20 mouse cellular contexts compared by ENCODE assay signal in the genomic region with DNA sequence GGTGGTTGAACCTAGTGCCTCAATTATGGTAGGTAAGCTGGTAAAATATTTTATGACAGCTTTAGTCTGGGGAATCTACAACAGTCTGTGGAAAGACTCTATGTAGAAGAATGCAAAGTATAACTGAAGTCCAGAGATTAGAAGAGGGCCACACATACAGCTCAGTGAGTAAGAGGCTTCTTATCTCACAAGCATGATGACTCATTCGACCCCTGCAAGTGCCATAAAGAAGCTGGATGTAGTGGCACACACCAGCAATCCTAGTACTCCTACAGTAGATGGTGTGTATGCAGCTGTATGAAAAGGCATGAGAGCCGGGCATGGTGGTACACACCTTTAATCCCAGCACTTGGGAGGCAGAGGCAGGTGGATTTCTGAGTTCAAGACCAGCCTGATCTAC.
DNase-seq lines count a peak whose midpoint lies in the region; ATAC-seq and TF ChIP-seq lines count a peak whose summit lies in the region.
"Had no signal": no experiment of that assay in that cellular context is flagged by ENCODE, and none has a peak within 500 bp of the region (broad histone marks: within the 10 kb centered on the region; RNA-seq: fewer than 3 reads in every experiment).

No protein-coding gene starts in this region.

- H3K79me2 ChIP-seq in MEL (ENCODE audit: control insufficient read depth, insufficient read depth, low read length, poor library complexity), result no peaks in the 10 kb centered on the region

- H3K27me3 ChIP-seq in heart, embryonic 15.5 days, result no peaks in the 10 kb centered on the region
- no peaks in the 10 kb centered on the region for H3K27me3 ChIP-seq in MEL (ENCODE audit: control insufficient read depth in 1 of 2, insufficient read depth in 2 of 2, low read length in 2 of 2)
- no peaks in the 10 kb centered on the region for H3K27me3 ChIP-seq in intestine, postnatal 0 days (replicated peaks; ENCODE audit: control insufficient read depth, insufficient read depth, low read length)
- H3K27me3 ChIP-seq: forebrain, embryonic 12.5 days; limb, embryonic 12.5 days; liver, embryonic 12.5 days had no signal

- no peaks in the 10 kb centered on the region for H3K9me3 ChIP-seq in heart, embryonic 15.5 days (replicated peaks)
- no peaks in the 10 kb centered on the region for H3K9me3 ChIP-seq in MEL (replicated peaks; ENCODE audit: insufficient read depth, low read length)
- H3K9me3 ChIP-seq in intestine, postnatal 0 days (ENCODE audit: control insufficient read depth), result no peaks in the 10 kb centered on the region
- H3K9me3 ChIP-seq: forebrain, embryonic 12.5 days; limb, embryonic 12.5 days; liver, embryonic 12.5 days had no signal

- intact Hi-C loops in heart, postnatal 14 days (cut with DNase I), result no loop called here
- intact Hi-C loops in left cerebral cortex, postnatal 14 days (cut with DNase I), result no loop called here

- H3K4me3 ChIP-seq in heart, embryonic 15.5 days, result no peak overlapping the region
- H3K4me3 ChIP-seq in MEL (ENCODE audit: control insufficient read depth in 1 of 2, insufficient read depth in 1 of 2, low read depth in 2 of 2, low read length in 2 of 2), result no peak overlapping the region
- no peak overlapping the region for H3K4me3 ChIP-seq in intestine, postnatal 0 days (ENCODE audit: low read depth, low read length)
- H3K4me3 ChIP-seq: forebrain, embryonic 12.5 days; gastrocnemius, adult 2 months; limb, embryonic 12.5 days; liver, embryonic 12.5 days; myocyte had no signal

- TF ChIP-seq RAD21 in MEL (IDR thresholded peaks at IDR 0.05; ENCODE audit: low read depth, low read length), result no peak

- TF ChIP-seq EP300 in MEL (IDR thresholded peaks at IDR 0.05; ENCODE audit: low read depth in 1 of 2, low read length in 2 of 2), result peak; percentile 37 to 86

- TF ChIP-seq CTCF in MEL (IDR thresholded peaks at IDR 0.05 in 2 of 3, conservative IDR thresholded peaks at IDR 0.05 in 1 of 3; ENCODE audit: control insufficient read depth in 1 of 3, insufficient read depth in 1 of 3, low read depth in 2 of 3, low read length in 3 of 3, poor library complexity in 1 of 3, severe bottlenecking in 1 of 3), result no peak
- TF ChIP-seq CTCF in intestine, postnatal 0 days (IDR thresholded peaks at IDR 0.05; ENCODE audit: low read depth), result peak; percentile 29; the same call in 1 of the 2 replicates

- H3K27ac ChIP-seq in heart, embryonic 15.5 days, result 0 out of 2 replicates have a peak overlapping the region, but pooled peaks have one; percentile 20
- H3K27ac ChIP-seq in MEL (ENCODE audit: control insufficient read depth, low read depth, low read length), result no peak overlapping the region
- no peak overlapping the region for H3K27ac ChIP-seq in intestine, postnatal 0 days (ENCODE audit: low read depth, low read length)
- H3K27ac ChIP-seq: forebrain, embryonic 12.5 days; gastrocnemius, adult 2 months; limb, embryonic 12.5 days; liver, embryonic 12.5 days had no signal

- no peak for TF ChIP-seq POLR2A in MEL (IDR thresholded peaks at IDR 0.05; ENCODE audit: control insufficient read depth in 1 of 2, insufficient read depth in 1 of 2, low read depth in 1 of 2, low read length in 2 of 2, poor library complexity in 1 of 2)

- 28% methylated on average over 2 of the region's 2 CpGs for WGBS in heart, embryonic 15.5 days
- 45% methylated on average over 2 of the region's 2 CpGs for whole genome bisulfite sequencing in intestine, postnatal 0 days

- peaks cover 6% of the 10 kb centered on the region for H3K4me1 ChIP-seq in heart, embryonic 15.5 days (replicated peaks)
- peaks cover 3 to 14% of the 10 kb centered on the region in 2 experiments; a peak in 3 of 4 replicates for H3K4me1 ChIP-seq in MEL (ENCODE audit: control insufficient read depth in 1 of 2, insufficient read depth in 2 of 2, low read length in 2 of 2)
- H3K4me1 ChIP-seq in intestine, postnatal 0 days (replicated peaks; ENCODE audit: control insufficient read depth, insufficient read depth, low read length), result no peaks in the 10 kb centered on the region; the same call in 1 of the 2 replicates
- H3K4me1 ChIP-seq: liver, embryonic 12.5 days had no signal

- no peaks in the 10 kb centered on the region for H3K36me3 ChIP-seq in heart, embryonic 15.5 days
- H3K36me3 ChIP-seq in MEL (ENCODE audit: control insufficient read depth in 1 of 2, insufficient read depth in 2 of 2, low read length in 2 of 2), result peaks cover 0 to 10% of the 10 kb centered on the region in 2 experiments; a peak in 2 of 4 replicates
- H3K36me3 ChIP-seq in intestine, postnatal 0 days (ENCODE audit: control insufficient read depth, insufficient read depth), result no peaks in the 10 kb centered on the region
- H3K36me3 ChIP-seq: forebrain, embryonic 12.5 days; limb, embryonic 12.5 days; liver, embryonic 12.5 days had no signal

- no peak overlapping the region for H3K4me2 ChIP-seq in heart, embryonic 15.5 days
- H3K4me2 ChIP-seq in intestine, postnatal 0 days (replicated peaks; ENCODE audit: low read depth), result no peak overlapping the region
- H3K4me2 ChIP-seq: forebrain, embryonic 12.5 days; limb, embryonic 12.5 days; liver, embryonic 12.5 days had no signal

- 0 out of 2 replicates have a peak, but pooled peaks have one; percentile 22 for ATAC-seq in heart, embryonic 15.5 days (replicated peaks; ENCODE audit: insufficient number of reproducible peaks, insufficient read depth, low FRiP score, low read depth)
- peak; percentile 95 for ATAC-seq in intestine, postnatal 0 days
- ATAC-seq: CD4-positive, CD25-positive, alpha-beta regulatory T cell, adult 4 months; liver, embryonic 12.5 days had no signal

- DNase-seq in heart, postnatal 14 days, result no peak
- DNase-seq in 3T3-L1 (ENCODE audit: low read depth, low spot score) (peak; percentile 78), MEL (ENCODE audit: low read depth, low spot score) (peak; percentile 84)
- no peak for DNase-seq in urinary bladder, adult 18-20 months (ENCODE audit: low spot score in 2 of 2)
- no peak for DNase-seq in left cerebral cortex, postnatal 14 days (ENCODE audit: low spot score in 2 of 2)
- DNase-seq in B cell, adult 2 months, result no peak
- DNase-seq: cerebellum, adult 8-10 months; gastrocnemius, adult 2 months; heart, postnatal 4 days; kidney, postnatal 4 days; lung, postnatal 10 days; midbrain, embryonic 14.5 days; spleen, adult 18-20 months had no signal

- H3K9ac ChIP-seq in heart, embryonic 15.5 days, result no peak overlapping the region
- no peak overlapping the region for H3K9ac ChIP-seq in MEL (ENCODE audit: control insufficient read depth, low read depth, low read length, poor library complexity, severe bottlenecking)
- no peak overlapping the region for H3K9ac ChIP-seq in intestine, postnatal 0 days (ENCODE audit: low read depth, low read length)
- H3K9ac ChIP-seq: forebrain, embryonic 12.5 days; limb, embryonic 12.5 days; liver, embryonic 12.5 days had no signal

TF ChIP-seq in MEL, 35 proteins besides CTCF, POLR2A, EP300 and RAD21:
- TF ChIP-seq MEF2A (IDR thresholded peaks at IDR 0.05; ENCODE audit: extremely low read depth, insufficient replicate concordance, low read depth, low read length, poor library complexity, severe bottlenecking) (no peak), MAFK (IDR thresholded peaks at IDR 0.05; ENCODE audit: borderline replicate concordance, low read depth, low read length) (no peak), ZMIZ1 (IDR thresholded peaks at IDR 0.05; ENCODE audit: low read depth, low read length) (no peak), SMC3 (IDR thresholded peaks at IDR 0.05; ENCODE audit: low read depth, low read length) (no peak), E2F4 (IDR thresholded peaks at IDR 0.05; ENCODE audit: borderline replicate concordance, low read depth, low read length) (no peak), RCOR1 (IDR thresholded peaks at IDR 0.05; ENCODE audit: low read depth, low read length) (peak; percentile 36; the same call in 1 of the 2 replicates), GABPA (IDR thresholded peaks at IDR 0.05; ENCODE audit: low read depth, low read length) (no peak), JUND (IDR thresholded peaks at IDR 0.05; ENCODE audit: low read depth, low read length) (peak; percentile 97), MYB (IDR thresholded peaks at IDR 0.05; ENCODE audit: low read depth, low read length) (no peak), ZC3H11A (IDR thresholded peaks at IDR 0.05; ENCODE audit: low read depth, low read length) (no peak), ETS1 (IDR thresholded peaks at IDR 0.05; ENCODE audit: low read depth, low read length) (peak; percentile 41; the same call in 1 of the 2 replicates), ZNF384 (IDR thresholded peaks at IDR 0.05; ENCODE audit: low read depth, low read length) (no peak), GATA1 (IDR thresholded peaks at IDR 0.05; ENCODE audit: low read depth, low read length) (peak; percentile 90), NELFE (IDR thresholded peaks at IDR 0.05; ENCODE audit: low read depth, low read length) (no peak), TCF12 (IDR thresholded peaks at IDR 0.05; ENCODE audit: low read depth, low read length) (0 out of 2 replicates have a peak, but pooled peaks have one; percentile 7)
TF ChIP-seq in MEL: peak in this region for 5.

Comparison
In these comparisons a context has a peak if more than half of its experiments do, and no peak if none do; other contexts are left out.
1. DNase-seq: peak in 3T3-L1 (single experiment) and MEL (single experiment); none in heart, postnatal 14 days (0 of 2), urinary bladder, adult 18-20 months (0 of 2), left cerebral cortex, postnatal 14 days (0 of 2) and B cell, adult 2 months (0 of 2).